Mouse (Mus musculus): ENCODE data around the gene Ccdc9. TPM values are rescaled to one million over a fixed set of nuclear protein-coding genes. Genes with fewer than 3 reads are reported as not detected.

Ccdc9 gene
- polyA plus RNA-seq, 1 experiment, result 24.3 TPM

DNA sequence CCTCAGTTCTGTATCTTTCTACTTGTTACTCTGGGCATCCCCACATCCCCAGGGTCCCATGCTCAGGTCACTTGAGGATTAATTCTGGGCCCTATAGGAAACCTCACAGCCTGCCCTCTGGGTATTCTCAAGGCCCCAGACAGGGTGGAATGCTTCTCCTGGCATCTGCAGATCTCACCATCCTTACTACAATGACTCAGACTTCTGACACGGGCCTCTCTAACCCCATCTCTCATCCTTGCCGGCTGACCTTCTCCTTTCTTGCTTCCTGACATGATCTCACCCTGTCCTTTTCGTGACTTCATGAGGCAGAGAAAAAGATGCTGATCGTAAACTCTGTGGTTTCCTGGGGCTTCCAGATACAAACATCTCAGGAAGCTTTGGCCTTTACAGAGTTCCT lies 32.4 kb downstream of the Ccdc9 start:
- no peak overlapping the region for H3K4me3 ChIP-seq (ENCODE audit: insufficient read depth, low read depth, low read length)
- TF ChIP-seq CTCF (conservative IDR thresholded peaks at IDR 0.05; ENCODE audit: insufficient read depth, insufficient read length, low read depth, low read length) (no peak), POLR2A (IDR thresholded peaks at IDR 0.05; ENCODE audit: low read depth, low read length) (no peak)
- no peaks in the 10 kb centered on the region for H3K27me3 ChIP-seq (replicated peaks; ENCODE audit: control insufficient read depth, insufficient read depth, low read length)
- no peak overlapping the region for H3K27ac ChIP-seq (ENCODE audit: insufficient read depth, low read depth, low read length)
- peak; percentile 24 for DNase-seq
- no peaks in the 10 kb centered on the region for H3K4me1 ChIP-seq (ENCODE audit: control insufficient read depth, insufficient read depth, low read length)
- no peaks in the 10 kb centered on the region for H3K36me3 ChIP-seq (ENCODE audit: control insufficient read depth, insufficient read depth, low read length)
- 37% methylated on average over 4 of the region's 4 CpGs for WGBS

- no peaks in the 10 kb centered on the region for H3K36me3 ChIP-seq (ENCODE audit: control insufficient read depth, insufficient read depth, low read length)
- TF ChIP-seq CTCF (conservative IDR thresholded peaks at IDR 0.05; ENCODE audit: insufficient read depth, insufficient read length, low read depth, low read length) (no peak), POLR2A (IDR thresholded peaks at IDR 0.05; ENCODE audit: low read depth, low read length) (no peak)
- H3K27ac ChIP-seq (ENCODE audit: insufficient read depth, low read depth, low read length), result no peak overlapping the region
- 58% methylated on average over 5 of the region's 5 CpGs for WGBS
- DNase-seq, result no peak
- no peaks in the 10 kb centered on the region for H3K4me1 ChIP-seq (ENCODE audit: control insufficient read depth, insufficient read depth, low read length)
- H3K4me3 ChIP-seq (ENCODE audit: insufficient read depth, low read depth, low read length), result no peak overlapping the region
- no peaks in the 10 kb centered on the region for H3K27me3 ChIP-seq (replicated peaks; ENCODE audit: control insufficient read depth, insufficient read depth, low read length)
Measured at GRCm38 (mm10) chr7:16250687-16251086, 35.9 kb downstream of the Ccdc9 start.

- 19% methylated on average over 2 of the region's 4 CpGs for WGBS
- Histone ChIP-seq H3K4me3 (ENCODE audit: insufficient read depth, low read depth, low read length) (no peak overlapping the region), H3K27ac (ENCODE audit: insufficient read depth, low read depth, low read length) (no peak overlapping the region), H3K27me3 (replicated peaks; ENCODE audit: control insufficient read depth, insufficient read depth, low read length) (no peaks in the 10 kb centered on the region), H3K4me1 (ENCODE audit: control insufficient read depth, insufficient read depth, low read length) (no peaks in the 10 kb centered on the region), H3K36me3 (ENCODE audit: control insufficient read depth, insufficient read depth, low read length) (no peaks in the 10 kb centered on the region)
- TF ChIP-seq CTCF (conservative IDR thresholded peaks at IDR 0.05; ENCODE audit: insufficient read depth, insufficient read length, low read depth, low read length), result no peak
- TF ChIP-seq POLR2A (IDR thresholded peaks at IDR 0.05; ENCODE audit: low read depth, low read length), result no peak
- no peak for DNase-seq
Measured at GRCm38 (mm10) chr7:16245958-16246357, 40.6 kb downstream of the Ccdc9 start.

DNA sequence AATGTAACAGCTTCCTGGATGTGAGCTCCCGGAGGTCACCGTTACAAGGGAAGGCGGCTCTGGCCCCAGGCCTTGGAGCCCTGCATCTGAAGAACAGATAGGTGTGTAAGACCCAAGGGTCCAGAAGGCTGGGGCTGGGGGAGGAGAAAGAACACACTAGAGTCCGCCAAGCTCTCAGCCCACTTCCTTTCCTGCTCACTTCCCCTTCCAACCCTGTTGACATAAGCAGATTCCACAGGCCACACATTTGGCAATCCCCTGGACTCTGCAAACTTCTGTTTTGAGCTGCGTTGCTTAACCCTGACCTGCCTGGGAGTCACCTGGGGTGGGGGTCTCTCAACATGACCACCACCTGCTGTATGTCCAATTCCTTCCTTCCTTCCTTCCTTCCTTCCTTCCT lies 42.5 kb downstream of the Ccdc9 start, which contains the start of gene C5ar2:
TSS of gene C5ar2 (minus strand) at position 88 of the 400 bp plus-strand sequence.
- Histone ChIP-seq H3K4me3 (ENCODE audit: insufficient read depth, low read depth, low read length) (no peak within 1 kb of the TSS), H3K27ac (ENCODE audit: insufficient read depth, low read depth, low read length) (no peak within 1 kb of the TSS), H3K36me3 (ENCODE audit: control insufficient read depth, insufficient read depth, low read length) (no peaks in the 10 kb centered on the region), H3K4me1 (ENCODE audit: control insufficient read depth, insufficient read depth, low read length) (no peaks in the 10 kb centered on the region), H3K27me3 (replicated peaks; ENCODE audit: control insufficient read depth, insufficient read depth, low read length) (no peaks in the 10 kb centered on the region)
- TF ChIP-seq POLR2A (IDR thresholded peaks at IDR 0.05; ENCODE audit: low read depth, low read length) (no peak), CTCF (conservative IDR thresholded peaks at IDR 0.05; ENCODE audit: insufficient read depth, insufficient read length, low read depth, low read length) (no peak)
- WGBS, result 41% methylated on average over 5 of the region's 5 CpGs
- peak; percentile 25 for DNase-seq

DNA sequence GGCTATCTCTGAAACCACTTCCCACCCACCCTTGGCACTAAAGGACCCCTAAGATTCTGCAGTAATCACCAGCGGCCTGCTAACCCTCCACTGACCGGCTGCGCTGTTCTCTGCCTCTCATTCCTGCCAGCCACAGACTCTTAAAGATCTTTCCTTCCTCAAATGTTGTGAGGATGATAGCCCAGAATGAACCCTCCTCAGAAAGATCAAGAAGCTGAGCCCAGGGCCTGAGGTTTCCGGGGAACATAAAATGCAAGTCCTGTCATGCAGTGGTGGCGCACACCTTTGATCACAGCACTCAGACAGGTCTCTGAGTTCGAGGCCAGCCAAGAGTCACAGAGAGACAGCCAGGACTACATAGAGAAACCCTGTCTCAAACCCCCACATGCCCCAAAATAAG lies 44.4 kb downstream of the Ccdc9 start:
- Histone ChIP-seq H3K36me3 (ENCODE audit: control insufficient read depth, insufficient read depth, low read length) (no peaks in the 10 kb centered on the region), H3K27me3 (replicated peaks; ENCODE audit: control insufficient read depth, insufficient read depth, low read length) (no peaks in the 10 kb centered on the region), H3K27ac (ENCODE audit: insufficient read depth, low read depth, low read length) (no peak overlapping the region), H3K4me1 (ENCODE audit: control insufficient read depth, insufficient read depth, low read length) (no peaks in the 10 kb centered on the region), H3K4me3 (ENCODE audit: insufficient read depth, low read depth, low read length) (no peak overlapping the region)
- 72% methylated on average over 6 of the region's 6 CpGs for WGBS
- no peak for DNase-seq
- TF ChIP-seq POLR2A (IDR thresholded peaks at IDR 0.05; ENCODE audit: low read depth, low read length) (no peak), CTCF (conservative IDR thresholded peaks at IDR 0.05; ENCODE audit: insufficient read depth, insufficient read length, low read depth, low read length) (no peak)

- TF ChIP-seq POLR2A (IDR thresholded peaks at IDR 0.05; ENCODE audit: low read depth, low read length), result no peak
- TF ChIP-seq CTCF (conservative IDR thresholded peaks at IDR 0.05; ENCODE audit: insufficient read depth, insufficient read length, low read depth, low read length), result 0 out of 2 replicates have a peak, but pooled peaks have one; percentile 7
- no peaks in the 10 kb centered on the region for H3K27me3 ChIP-seq (replicated peaks; ENCODE audit: control insufficient read depth, insufficient read depth, low read length)
- DNase-seq, result no peak
- 58% methylated on average over 11 of the region's 11 CpGs for WGBS
- H3K36me3 ChIP-seq (ENCODE audit: control insufficient read depth, insufficient read depth, low read length), result no peaks in the 10 kb centered on the region
- no peak overlapping the region for H3K27ac ChIP-seq (ENCODE audit: insufficient read depth, low read depth, low read length)
- H3K4me1 ChIP-seq (ENCODE audit: control insufficient read depth, insufficient read depth, low read length), result no peaks in the 10 kb centered on the region
- no peak overlapping the region for H3K4me3 ChIP-seq (ENCODE audit: insufficient read depth, low read depth, low read length)
Measured at GRCm38 (mm10) chr7:16241787-16242186, 44.8 kb downstream of the Ccdc9 start.

- WGBS, result 98% methylated on average over 1 of the region's 1 CpGs
Measured at GRCm38 (mm10) chr7:16240978-16241303, 45.7 kb downstream of the Ccdc9 start.

More at GRCm38 (mm10) chr7:16240978-16241303, 45.7 kb downstream of the Ccdc9 start:
- DNase-seq, result no peak
- no peaks in the 10 kb centered on the region for H3K36me3 ChIP-seq (ENCODE audit: control insufficient read depth, insufficient read depth, low read length)
- H3K27ac ChIP-seq (ENCODE audit: insufficient read depth, low read depth, low read length), result no peak overlapping the region
- no peaks in the 10 kb centered on the region for H3K4me1 ChIP-seq (ENCODE audit: control insufficient read depth, insufficient read depth, low read length)
- TF ChIP-seq POLR2A (IDR thresholded peaks at IDR 0.05; ENCODE audit: low read depth, low read length), result no peak
- no peak overlapping the region for H3K4me3 ChIP-seq (ENCODE audit: insufficient read depth, low read depth, low read length)
- H3K27me3 ChIP-seq (replicated peaks; ENCODE audit: control insufficient read depth, insufficient read depth, low read length), result no peaks in the 10 kb centered on the region
